Mouse (Mus musculus) erythroblast, embryonic 14.5 days (primary cell): ENCODE measurements around the gene Birc2. TPM values are rescaled to one million over a fixed set of nuclear protein-coding genes. Genes with fewer than 3 reads are reported as not detected.

Experiments
- H3K27me3 ChIP-seq: 2 replicates; pipeline ENCODE4 v1.6.1; 2012; ENCODE audit warnings: inconsistent platforms; ENCODE audit not compliant: control insufficient read depth
- H3K36me3 ChIP-seq: 2 replicates; pipeline ENCODE4 v1.6.1; 2012; ENCODE audit warnings: mild to moderate bottlenecking, inconsistent platforms; ENCODE audit not compliant: control insufficient read depth
- H3K4me1 ChIP-seq: 2 replicates; pipeline ENCODE4 v1.6.1; 2012; ENCODE audit warnings: inconsistent platforms; ENCODE audit not compliant: control insufficient read depth
- H3K4me3 ChIP-seq: replicated peaks from 2 replicates; pipeline ENCODE3; 2012; ENCODE audit warnings: moderate library complexity, mild to moderate bottlenecking, inconsistent platforms
- H3K9me3 ChIP-seq: 2 replicates; pipeline ENCODE4 v1.6.1; 2012; ENCODE audit warnings: low read length, inconsistent platforms, mixed read lengths; ENCODE audit not compliant: control insufficient read depth
- GATA1 ChIP-seq: IDR thresholded peaks from 2 replicates; pipeline ENCODE4 v1.6.1; 2012; ENCODE audit warnings: low read length, inconsistent platforms, mixed read lengths
- TAL1 ChIP-seq: IDR thresholded peaks from 3 replicates; pipeline ENCODE4 v1.6.1; 2012; ENCODE audit warnings: low read length, inconsistent platforms, mixed read lengths
- polyA plus RNA-seq: library from polyadenylated mRNA; stranded (reverse); fragments of >175 nt; gene quantifications from 2 replicates; pipeline ENCODE4 v1.2.3, GENCODE M21; 2012

Gene Birc2
- polyA plus RNA-seq, 1 experiment, result 0.47 TPM

- H3K27me3 ChIP-seq, result no peaks in the 10 kb centered on the region
- peaks cover 73% of the 10 kb centered on the region for H3K36me3 ChIP-seq
- no peak for TF ChIP-seq TAL1
- no peak for TF ChIP-seq GATA1
- H3K4me1 ChIP-seq, result peaks cover 22% of the 10 kb centered on the region
- no peak overlapping the region for H3K4me3 ChIP-seq
- H3K9me3 ChIP-seq, result no peaks in the 10 kb centered on the region
Observed at GRCm38 (mm10) chr9:7772361-7772760, 64.5 kb downstream of the Birc2 start.

- TF ChIP-seq TAL1, result no peak
- no peak for TF ChIP-seq GATA1
- Histone ChIP-seq H3K27me3 (no peaks in the 10 kb centered on the region), H3K4me1 (peaks cover 42% of the 10 kb centered on the region), H3K4me3 (no peak overlapping the region), H3K9me3 (no peaks in the 10 kb centered on the region), H3K36me3 (peaks cover 63% of the 10 kb centered on the region)
Observed at GRCm38 (mm10) chr9:7769491-7769890, 67.4 kb downstream of the Birc2 start.

- peaks cover 43% of the 10 kb centered on the region for H3K4me1 ChIP-seq
- TF ChIP-seq TAL1 (no peak), GATA1 (no peak)
- H3K36me3 ChIP-seq, result peaks cover 61% of the 10 kb centered on the region
- H3K4me3 ChIP-seq, result no peak overlapping the region
- H3K9me3 ChIP-seq, result no peaks in the 10 kb centered on the region
- no peaks in the 10 kb centered on the region for H3K27me3 ChIP-seq
Observed at GRCm38 (mm10) chr9:7769081-7769480, 67.8 kb downstream of the Birc2 start.

Other genes starting within 250 kb of the Birc2 start
- gene Mmp20, start 208.8 kb downstream of the Birc2 start, polyA plus RNA-seq, result not detected in 2 replicates
- gene Mmp7, start 145.0 kb downstream of the Birc2 start, polyA plus RNA-seq, result not detected in 2 replicates
- 0.63 and 0.96 TPM in 2 replicates for gene Tmem123, start 73.0 kb downstream of the Birc2 start, polyA plus RNA-seq
- gene Birc3, start 36.1 kb upstream of the Birc2 start, polyA plus RNA-seq, result 0.05 and 0.09 TPM in 2 replicates
- gene Yap1, start 167.5 kb upstream of the Birc2 start, polyA plus RNA-seq, result not detected in 2 replicates
- 0.29 and 0.34 TPM in 2 replicates for gene Cfap300, start 205.8 kb upstream of the Birc2 start, polyA plus RNA-seq